Mouse (Mus musculus): ENCODE measurements around the gene H2-DMb2.

GRCm38 (mm10) chr17:34183564-34184219 lies 40.6 kb downstream of the H2-DMb2 start:
- TF ChIP-seq CTCF (IDR thresholded peaks at IDR 0.05; ENCODE audit: low read depth), result no peak
- no peak for TF ChIP-seq EP300 (IDR thresholded peaks at IDR 0.05; ENCODE audit: low read depth)

Measured in liver, postnatal 0 days (tissue).